Mouse (Mus musculus): ENCODE data around the gene Fam83d.

DNA sequence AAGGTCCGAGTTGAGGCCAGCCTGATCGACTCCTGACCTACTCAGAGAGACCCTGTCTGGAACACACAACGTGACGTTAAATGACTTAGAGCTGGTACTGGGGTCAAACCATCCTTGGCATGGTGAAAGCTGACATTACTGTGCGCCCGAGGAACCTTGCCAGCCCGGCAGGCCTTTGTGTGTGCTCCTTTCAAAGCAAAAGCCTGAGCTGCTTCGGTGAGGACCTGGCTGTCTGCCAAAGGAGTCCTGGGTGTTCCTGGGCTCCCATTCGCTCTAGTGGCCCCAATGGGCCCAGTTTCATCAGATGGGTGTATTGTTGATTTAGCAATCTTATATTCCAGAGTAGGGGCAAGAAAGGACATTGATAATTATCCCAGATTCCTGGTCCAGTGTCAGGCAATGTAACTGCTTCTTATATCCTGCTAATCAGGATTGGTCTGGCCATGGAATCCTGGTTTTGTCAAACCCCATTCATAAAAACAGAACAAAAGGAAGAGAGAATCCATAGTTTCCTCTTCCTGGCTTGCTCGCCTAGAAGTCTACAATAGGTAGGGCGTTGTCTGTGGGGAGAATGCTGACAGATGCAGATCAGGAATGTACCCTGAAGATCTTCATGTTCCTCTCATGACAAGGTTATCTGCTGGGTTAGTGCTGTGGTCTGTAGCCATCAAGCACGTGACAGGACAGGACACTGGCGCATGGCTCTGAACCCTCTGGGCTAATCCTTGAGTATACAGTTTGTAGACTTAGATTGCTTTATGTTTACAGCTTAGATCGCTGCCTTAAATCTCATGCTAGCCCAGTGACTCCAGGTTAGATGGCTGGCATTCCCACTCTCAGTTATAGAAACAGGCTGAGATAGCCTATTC lies 19.3 kb downstream of the Fam83d start:
- no peak for TF ChIP-seq CTCF (IDR thresholded peaks at IDR 0.05; ENCODE audit: extremely low read depth, insufficient read depth, low read length)
- TF ChIP-seq POLR2A (IDR thresholded peaks at IDR 0.05; ENCODE audit: extremely low read depth, insufficient read depth, low read length), result no peak

Data from cortical plate, adult 2 months (tissue).